Mouse (Mus musculus) regulatory T cell (primary cell): ENCODE data around the gene Chchd6.

Source experiments
- in situ Hi-C: fragments of 300-600 bp; cut with MboI, MseI; formaldehyde crosslinking; loops from one replicate; pipeline ENCODE4 v1.15.1; 2025; ENCODE audit warnings: high pct_unique_total_duplicates

Gene Chchd6

GRCm38 (mm10) chr6:89454437-89454836 is 141.0 kb downstream of the Chchd6 start:
- in situ Hi-C loops: no loop called here

- in situ Hi-C loops: no loop called here
These were observed 142.3 kb downstream of the Chchd6 start for GRCm38 (mm10) chr6:89452976-89453674.

- in situ Hi-C loops: no loop called here
These were observed 143.1 kb downstream of the Chchd6 start for GRCm38 (mm10) chr6:89452356-89452755.

GRCm38 (mm10) chr6:89448736-89449135 is 146.7 kb downstream of the Chchd6 start:
- in situ Hi-C loops: no loop called here

- in situ Hi-C loops: no loop called here
These were observed 154.8 kb downstream of the Chchd6 start for GRCm38 (mm10) chr6:89440671-89441070.

GRCm38 (mm10) chr6:89431920-89432482 is 163.5 kb downstream of the Chchd6 start:
- in situ Hi-C loops: loop anchor here (10.0 kb wide), 1 partner anchor 1647 kb away; no protein-coding TSS in a partner anchor

GRCm38 (mm10) chr6:89430749-89431148 is 164.7 kb downstream of the Chchd6 start:
- in situ Hi-C loops: loop anchor here (10.0 kb wide), 1 partner anchor 1646 kb away; no protein-coding TSS in a partner anchor

- in situ Hi-C loops: no loop called here
These were observed 166.6 kb downstream of the Chchd6 start for GRCm38 (mm10) chr6:89428661-89429375.

GRCm38 (mm10) chr6:89424461-89424860 is 171.0 kb downstream of the Chchd6 start:
- in situ Hi-C loops: no loop called here

GRCm38 (mm10) chr6:89422621-89423020 is 172.8 kb downstream of the Chchd6 start:
- in situ Hi-C loops: no loop called here

GRCm38 (mm10) chr6:89421922-89422321 is 173.5 kb downstream of the Chchd6 start:
- in situ Hi-C loops: no loop called here

GRCm38 (mm10) chr6:89421503-89421902 is 173.9 kb downstream of the Chchd6 start:
- in situ Hi-C loops: no loop called here

GRCm38 (mm10) chr6:89420756-89421155 is 174.7 kb downstream of the Chchd6 start:
- in situ Hi-C loops: no loop called here

- in situ Hi-C loops: no loop called here
These were observed 175.3 kb downstream of the Chchd6 start for GRCm38 (mm10) chr6:89420110-89420509.

GRCm38 (mm10) chr6:89419066-89419815 is 176.2 kb downstream of the Chchd6 start:
- in situ Hi-C loops: no loop called here

- in situ Hi-C loops: no loop called here
These were observed 179.3 kb downstream of the Chchd6 start for GRCm38 (mm10) chr6:89416030-89416595.

GRCm38 (mm10) chr6:89415091-89415490 is 180.4 kb downstream of the Chchd6 start:
- in situ Hi-C loops: no loop called here

GRCm38 (mm10) chr6:89414126-89414525 is 181.3 kb downstream of the Chchd6 start:
- in situ Hi-C loops: no loop called here

- in situ Hi-C loops: no loop called here
These were observed 182.0 kb downstream of the Chchd6 start for GRCm38 (mm10) chr6:89413481-89413884.

- in situ Hi-C loops: no loop called here
These were observed 182.9 kb downstream of the Chchd6 start for GRCm38 (mm10) chr6:89412562-89412961.

- in situ Hi-C loops: no loop called here
These were observed 186.4 kb downstream of the Chchd6 start for GRCm38 (mm10) chr6:89409041-89409440.

- in situ Hi-C loops: no loop called here
These were observed 187.2 kb downstream of the Chchd6 start for GRCm38 (mm10) chr6:89408259-89408658.
